Mouse (Mus musculus) midbrain, embryonic 13.5 days (tissue): ENCODE measurements around the gene Pik3c2b. TPM values are rescaled to one million over a fixed set of nuclear protein-coding genes. Genes with fewer than 3 reads are reported as not detected.
"Not testable (repeated sequence)": the region's sequence is repeated elsewhere in the genome, so short reads cannot be mapped to it uniquely, and the experiment has no call there.

Experiments used
- ATAC-seq: fragments of 200-750 bp; cut with Nextera tagmentation; 2 replicates; pipeline ENCODE4 v1.8.0; 2017; ENCODE audit warnings: mild to moderate bottlenecking, moderate TSS enrichment, moderate library complexity
- H3K27ac ChIP-seq: fragments of 300-500 bp; sonication (generic); 2 replicates; pipeline ENCODE4 v1.5.1; 2015; ENCODE audit warnings: inconsistent platforms, mild to moderate bottlenecking, moderate library complexity
- H3K27me3 ChIP-seq: fragments of 300-500 bp; sonication (generic); 2 replicates; pipeline ENCODE4 v1.6.1; 2015; ENCODE audit warnings: mild to moderate bottlenecking, inconsistent platforms
- H3K36me3 ChIP-seq: fragments of 300-500 bp; sonication (generic); 2 replicates; pipeline ENCODE4 v1.6.1; 2015; ENCODE audit warnings: mild to moderate bottlenecking, inconsistent platforms
- H3K4me1 ChIP-seq: fragments of 300-500 bp; sonication (generic); replicated peaks from 2 replicates; pipeline ENCODE4 v1.6.1; 2015; ENCODE audit warnings: inconsistent platforms
- H3K4me2 ChIP-seq: fragments of 300-500 bp; sonication (generic); replicated peaks from 2 replicates; pipeline ENCODE4 v1.6.1; 2015; ENCODE audit warnings: moderate library complexity, mild to moderate bottlenecking, inconsistent platforms
- H3K4me3 ChIP-seq: fragments of 300-500 bp; sonication (generic); replicated peaks from 2 replicates; pipeline ENCODE4 v1.5.1; 2015; ENCODE audit warnings: mild to moderate bottlenecking, inconsistent platforms
- H3K9ac ChIP-seq: fragments of 300-500 bp; sonication (generic); replicated peaks from 2 replicates; pipeline ENCODE4 v1.6.1; 2015; ENCODE audit warnings: mild to moderate bottlenecking, inconsistent platforms
- H3K9me3 ChIP-seq: fragments of 300-500 bp; sonication (generic); 2 replicates; pipeline ENCODE4 v1.6.1; 2016; ENCODE audit warnings: mild to moderate bottlenecking, inconsistent platforms
- WGBS: fragments of 180-500 bp; shearing (Covaris S2); methylation state at CpG from one replicate; pipeline ENCODE4 v1.1.7; 2015; 5-methylcytosine and 5-hydroxymethylcytosine counted together
- polyA plus RNA-seq: library from polyadenylated mRNA; unstranded; fragments of >200 nt; fragmentation: Nextera tagmentation; extraction: Ambion mirVana; gene quantifications from 2 replicates; pipeline ENCODE4 v1.2.1, GENCODE M21; 2015

Gene Pik3c2b
- polyA plus RNA-seq, 1 experiment from 2014 or later, result 17.0 TPM

DNA sequence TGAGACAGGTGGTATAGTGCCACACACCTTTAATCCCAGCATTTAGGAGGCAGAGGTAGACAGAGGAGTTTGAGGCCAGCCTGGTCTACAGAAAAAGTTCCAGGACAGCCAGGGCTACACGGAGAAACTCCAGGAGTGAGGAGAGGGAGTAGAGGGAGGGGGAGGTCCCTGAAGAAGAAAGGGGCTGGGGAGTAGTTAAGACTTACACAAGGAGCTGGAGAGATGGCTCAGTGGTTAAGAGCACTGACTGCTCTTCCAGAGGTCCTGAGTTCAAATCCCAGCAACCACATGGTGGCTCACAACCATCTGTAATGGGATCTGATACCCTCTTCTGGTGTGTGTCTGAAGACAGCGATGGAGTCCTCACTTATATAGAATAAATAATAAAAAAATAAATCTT, 23.5 kb upstream of the Pik3c2b start:
- H3K27ac ChIP-seq, H3K9ac ChIP-seq, H3K9me3 ChIP-seq, ATAC-seq, H3K4me3 ChIP-seq, H3K27me3 ChIP-seq, H3K4me2 ChIP-seq: not testable (repeated sequence)
- peaks cover 14% of the 10 kb centered on the region for H3K4me1 ChIP-seq
- 100% methylated on average over 2 of the region's 2 CpGs for WGBS
- peaks cover 18% of the 10 kb centered on the region for H3K36me3 ChIP-seq

- peak overlapping the region; percentile 65 for H3K4me2 ChIP-seq
- not testable (repeated sequence) for H3K36me3 ChIP-seq, ATAC-seq, H3K27me3 ChIP-seq, H3K27ac ChIP-seq, H3K9ac ChIP-seq, H3K9me3 ChIP-seq
- WGBS, result 91% methylated on average over 3 of the region's 3 CpGs
- peaks cover 14% of the 10 kb centered on the region for H3K4me1 ChIP-seq
- H3K4me3 ChIP-seq, result peak overlapping the region; percentile 94
Measured at GRCm38 (mm10) chr1:133023723-133024122, 21.7 kb upstream of the Pik3c2b start.

DNA sequence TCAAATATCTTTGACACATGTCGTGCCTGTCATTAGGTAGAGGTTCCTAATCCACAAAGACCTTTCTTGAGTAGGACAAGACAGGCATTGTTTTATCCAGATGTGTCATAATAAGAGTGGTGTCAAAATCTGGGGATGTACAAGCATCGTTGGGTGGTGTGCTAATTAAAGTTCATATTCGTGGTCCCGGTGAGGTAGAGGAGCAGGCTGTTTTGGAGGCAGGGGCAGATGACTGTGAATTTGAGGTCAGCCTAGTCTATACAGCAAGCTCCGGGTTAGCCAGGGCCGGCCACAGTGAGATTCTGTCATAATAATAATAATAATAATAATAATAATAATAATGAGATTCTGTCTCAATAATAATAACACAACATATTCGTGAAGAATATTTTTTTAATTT, 21.0 kb upstream of the Pik3c2b start:
- H3K4me1 ChIP-seq, result peaks cover 14% of the 10 kb centered on the region
- no peaks in the 10 kb centered on the region for H3K9me3 ChIP-seq
- no peaks in the 10 kb centered on the region for H3K27me3 ChIP-seq
- H3K9ac ChIP-seq, result peak overlapping the region; percentile 93
- H3K36me3 ChIP-seq, result no peaks in the 10 kb centered on the region
- 49% methylated on average over 7 of the region's 7 CpGs for WGBS
- H3K4me3 ChIP-seq, result peak overlapping the region; percentile 94
- no peak for ATAC-seq
- peak overlapping the region; percentile 94 for H3K27ac ChIP-seq
- peak overlapping the region; percentile 65 for H3K4me2 ChIP-seq

GRCm38 (mm10) chr1:133025051-133025795, 20.2 kb upstream of the Pik3c2b start:
- Histone ChIP-seq H3K9ac (peak overlapping the region; percentile 93), H3K36me3 (no peaks in the 10 kb centered on the region), H3K4me2 (peak overlapping the region; percentile 65), H3K27ac (peak overlapping the region; percentile 94), H3K27me3 (no peaks in the 10 kb centered on the region), H3K4me1 (peaks cover 13% of the 10 kb centered on the region), H3K9me3 (no peaks in the 10 kb centered on the region), H3K4me3 (peak overlapping the region; percentile 94)
- WGBS, result 2% methylated on average over 40 of the region's 40 CpGs
- peak; percentile 98 for ATAC-seq

DNA sequence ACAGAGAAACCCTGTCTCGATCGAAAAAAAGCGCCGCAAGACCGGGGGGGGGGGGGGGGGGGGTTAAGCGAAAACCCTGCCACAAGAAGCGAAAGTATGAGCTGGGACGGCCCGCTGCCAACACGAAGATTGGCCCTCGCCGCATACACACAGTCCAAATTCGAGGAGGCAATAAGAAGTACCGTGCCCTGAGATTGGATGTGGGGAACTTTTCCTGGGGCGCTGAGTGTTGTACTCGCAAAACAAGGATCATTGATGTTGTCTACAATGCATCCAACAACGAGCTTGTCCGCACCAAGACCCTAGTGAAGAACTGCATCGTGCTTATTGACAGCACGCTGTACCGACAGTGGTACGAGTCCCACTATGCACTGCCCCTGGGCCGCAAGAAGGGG, 19.7 kb upstream of the Pik3c2b start:
- Histone ChIP-seq H3K27ac (0 out of 2 replicates have a peak overlapping the region, but pooled peaks have one; percentile 94), H3K4me2 (peak overlapping the region; percentile 65), H3K9ac (peak overlapping the region; percentile 93; the same call in 1 of the 2 replicates), H3K4me3 (peak overlapping the region; percentile 94)
- H3K4me1 ChIP-seq, ATAC-seq, H3K36me3 ChIP-seq, H3K9me3 ChIP-seq, H3K27me3 ChIP-seq: not testable (repeated sequence)
- 44% methylated on average over 19 of the region's 23 CpGs for WGBS

- Histone ChIP-seq H3K27me3 (no peaks in the 10 kb centered on the region), H3K9ac (no peak overlapping the region), H3K27ac (no peak overlapping the region), H3K4me2 (no peak overlapping the region), H3K4me1 (peaks cover 10% of the 10 kb centered on the region), H3K36me3 (no peaks in the 10 kb centered on the region), H3K4me3 (no peak overlapping the region), H3K9me3 (no peaks in the 10 kb centered on the region)
- 89% methylated on average over 2 of the region's 2 CpGs for WGBS
- no peak for ATAC-seq
Measured at GRCm38 (mm10) chr1:133027126-133027525, 18.3 kb upstream of the Pik3c2b start.

DNA sequence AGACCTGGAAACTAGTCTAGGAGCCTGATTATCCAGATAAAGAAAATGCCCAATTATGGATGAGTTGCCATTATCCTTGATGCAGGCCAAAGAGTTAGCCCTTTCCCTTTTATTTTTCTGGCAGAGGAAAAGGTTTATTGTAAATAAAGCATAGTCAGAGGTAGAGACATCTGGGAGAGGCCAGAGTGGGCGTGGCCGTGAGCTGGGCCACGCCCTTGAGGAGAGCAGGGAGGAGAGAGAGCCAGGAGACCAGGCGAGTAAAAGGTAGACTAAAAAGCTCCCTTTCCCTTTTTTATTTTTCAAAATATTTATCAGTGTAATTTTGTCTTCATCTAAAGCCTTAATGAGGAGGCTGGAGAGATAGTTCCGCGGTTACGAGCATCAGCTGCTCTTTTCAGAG, 17.5 kb upstream of the Pik3c2b start:
- peaks cover 15% of the 10 kb centered on the region for H3K4me1 ChIP-seq
- WGBS, result 37% methylated on average over 7 of the region's 7 CpGs
- H3K9me3 ChIP-seq, result no peaks in the 10 kb centered on the region

DNA sequence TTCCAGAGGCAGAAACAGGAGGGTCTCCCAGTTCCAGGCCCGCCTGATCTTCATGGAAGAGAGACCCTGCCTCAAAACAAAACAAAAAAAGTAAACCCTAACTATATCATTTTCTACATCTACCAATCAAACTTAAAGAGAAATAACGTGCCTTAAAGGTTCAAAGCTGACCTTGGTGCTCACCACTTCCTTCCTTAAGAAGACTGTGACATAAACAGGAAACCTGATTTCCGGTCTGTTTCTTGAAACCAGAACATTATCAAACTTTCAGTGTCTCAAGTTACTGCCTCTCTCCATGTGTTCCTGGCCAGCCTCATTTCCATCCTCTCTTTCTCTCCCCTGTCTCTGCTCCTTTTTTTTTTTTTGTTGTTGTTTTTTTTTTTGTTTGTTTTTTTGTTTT, 15.7 kb upstream of the Pik3c2b start:
- Histone ChIP-seq H3K9me3 (no peaks in the 10 kb centered on the region), H3K9ac (no peak overlapping the region), H3K27me3 (no peaks in the 10 kb centered on the region), H3K27ac (no peak overlapping the region), H3K4me2 (no peak overlapping the region), H3K4me3 (no peak overlapping the region), H3K36me3 (no peaks in the 10 kb centered on the region), H3K4me1 (peaks cover 12% of the 10 kb centered on the region)
- WGBS, result 89% methylated on average over 3 of the region's 3 CpGs
- no peak for ATAC-seq

More for the DNA sequence above, 17.5 kb upstream of the Pik3c2b start:
- no peak for ATAC-seq
- Histone ChIP-seq H3K9ac (no peak overlapping the region), H3K4me2 (no peak overlapping the region), H3K36me3 (no peaks in the 10 kb centered on the region), H3K27ac (no peak overlapping the region), H3K27me3 (no peaks in the 10 kb centered on the region), H3K4me3 (no peak overlapping the region)

GRCm38 (mm10) chr1:133030461-133030860, 15.0 kb upstream of the Pik3c2b start, which contains the start of gene Mdm4:
Gene Mdm4, minus strand, starts transcription at chr1:133030561.
- WGBS, result 95% methylated on average over 5 of the region's 5 CpGs
- no peak within 1 kb of the TSS for H3K9ac ChIP-seq
- peaks cover 12% of the 10 kb centered on the region for H3K4me1 ChIP-seq
- no peak within 1 kb of the TSS for H3K4me3 ChIP-seq
- ATAC-seq, result no peak
- no peaks in the 10 kb centered on the region for H3K36me3 ChIP-seq
- H3K4me2 ChIP-seq, result no peak within 1 kb of the TSS
- no peaks in the 10 kb centered on the region for H3K27me3 ChIP-seq
- no peaks in the 10 kb centered on the region for H3K9me3 ChIP-seq
- H3K27ac ChIP-seq, result no peak within 1 kb of the TSS

GRCm38 (mm10) chr1:133032981-133033315, 12.5 kb upstream of the Pik3c2b start:
- H3K27me3 ChIP-seq, result no peaks in the 10 kb centered on the region
- peak overlapping the region; percentile 50 for H3K9ac ChIP-seq
- 10% methylated on average over 5 of the region's 5 CpGs for WGBS
- H3K36me3 ChIP-seq, result no peaks in the 10 kb centered on the region
- H3K4me1 ChIP-seq, result peaks cover 12% of the 10 kb centered on the region
- no peaks in the 10 kb centered on the region for H3K9me3 ChIP-seq
- H3K27ac ChIP-seq, result peak overlapping the region; percentile 72
- ATAC-seq, result peak; percentile 40; the same call in 1 of the 2 replicates
- peak overlapping the region; percentile 56 for H3K4me2 ChIP-seq
- peak overlapping the region; percentile 49 for H3K4me3 ChIP-seq

GRCm38 (mm10) chr1:133033316-133034090, 12.0 kb upstream of the Pik3c2b start:
- under 1% methylated on average over 28 of the region's 28 CpGs for WGBS
- H3K9ac ChIP-seq, result peak overlapping the region; percentile 50

GRCm38 (mm10) chr1:133034091-133034460, 11.4 kb upstream of the Pik3c2b start:
- Histone ChIP-seq H3K27me3 (no peaks in the 10 kb centered on the region), H3K4me1 (peaks cover 12% of the 10 kb centered on the region), H3K27ac (no peak overlapping the region), H3K4me2 (peak overlapping the region; percentile 56), H3K36me3 (no peaks in the 10 kb centered on the region), H3K4me3 (peak overlapping the region; percentile 49), H3K9me3 (no peaks in the 10 kb centered on the region), H3K9ac (no peak overlapping the region)
- peak; percentile 58 for ATAC-seq
- WGBS, result 3% methylated on average over 11 of the region's 11 CpGs

More at GRCm38 (mm10) chr1:133033316-133034090, 12.0 kb upstream of the Pik3c2b start:
- H3K27me3 ChIP-seq, result no peaks in the 10 kb centered on the region
- H3K4me3 ChIP-seq, result peak overlapping the region; percentile 49
- peak overlapping the region; percentile 72 for H3K27ac ChIP-seq
- peak; percentile 74 for ATAC-seq
- H3K4me2 ChIP-seq, result peak overlapping the region; percentile 56
- no peaks in the 10 kb centered on the region for H3K36me3 ChIP-seq
- H3K9me3 ChIP-seq, result no peaks in the 10 kb centered on the region
- peaks cover 12% of the 10 kb centered on the region for H3K4me1 ChIP-seq
